9 mouse cellular contexts compared by ENCODE assay signal in genomic region chr13:53442168-53442980, GRCm38 (mm10). TPM values are rescaled to one million over a fixed set of nuclear protein-coding genes. Genes with fewer than 3 reads are reported as not detected.
A peak's percentile ranks its signal among the peaks of the same experiment; 100 is the strongest.
DNase-seq lines count a peak whose midpoint lies in the region; ATAC-seq and TF ChIP-seq lines count a peak whose summit lies in the region.
"Had no signal": no experiment of that assay in that cellular context is flagged by ENCODE, and none has a peak within 500 bp of the region (broad histone marks: within the 10 kb centered on the region; RNA-seq: fewer than 3 reads in every experiment).

No protein-coding gene starts in this region.

- no peaks in the 10 kb centered on the region for H3K79me2 ChIP-seq in heart, adult 2 months (replicated peaks; ENCODE audit: control insufficient read depth, insufficient read depth, low read length)

- no peak for DNase-seq in heart, adult 2 months
- no peak for DNase-seq in heart, adult 9 months (ENCODE audit: low spot score in 2 of 2)
- peak; percentile 43 for DNase-seq in R1 (ENCODE audit: low read depth, low spot score)
- DNase-seq in forebrain, postnatal 0 days: peak; percentile 77
- peak; percentile 8 to 71 for DNase-seq in layer of hippocampus, adult 18-20 months (ENCODE audit: low spot score in 2 of 2)
- peak; percentile 62 for DNase-seq in midbrain, embryonic 10.5 days (ENCODE audit: low spot score)
- DNase-seq in thymus, adult 18-20 months: no peak

- 35% methylated on average over 25 of the region's 25 CpGs for WGBS in heart, adult 2 months
- WGBS in forebrain, postnatal 0 days: 29% methylated on average over 25 of the region's 25 CpGs
- WGBS in midbrain, embryonic 10.5 days: 39% methylated on average over 25 of the region's 25 CpGs

- no peak for TF ChIP-seq POLR2A in heart, adult 2 months (IDR thresholded peaks at IDR 0.05; ENCODE audit: insufficient read depth, low read depth, low read length)

- TF ChIP-seq CTCF in heart, adult 2 months (IDR thresholded peaks at IDR 0.05): peak; percentile 59
- TF ChIP-seq CTCF in forebrain, postnatal 0 days (IDR thresholded peaks at IDR 0.05; ENCODE audit: low read depth): peak; percentile 79

- no peaks in the 10 kb centered on the region; the same call in 1 of the 2 replicates for H3K27me3 ChIP-seq in heart, adult 2 months (ENCODE audit: control insufficient read depth, insufficient read depth, low read length)
- H3K27me3 ChIP-seq in forebrain, postnatal 0 days (ENCODE audit: insufficient read depth, low read length): no peaks in the 10 kb centered on the region
- peaks cover 48% of the 10 kb centered on the region for H3K27me3 ChIP-seq in midbrain, embryonic 10.5 days (ENCODE audit: low read depth, poor library complexity, severe bottlenecking)

- H3K9ac ChIP-seq in heart, adult 2 months (ENCODE audit: low read depth, low read length): no peak overlapping the region
- H3K9ac ChIP-seq in forebrain, postnatal 0 days: no peak overlapping the region

- no peak overlapping the region for H3K27ac ChIP-seq in heart, adult 2 months
- no peak overlapping the region for H3K27ac ChIP-seq in forebrain, postnatal 0 days (ENCODE audit: low read depth, low read length)
- 0 out of 2 replicates have a peak overlapping the region, but pooled peaks have one; percentile 28 for H3K27ac ChIP-seq in midbrain, embryonic 10.5 days (replicated peaks)

- H3K4me2 ChIP-seq in forebrain, postnatal 0 days (ENCODE audit: low read depth): peak overlapping the region; percentile 38

- no peak for TF ChIP-seq EP300 in heart, adult 2 months (IDR thresholded peaks at IDR 0.05; ENCODE audit: insufficient read depth, low read depth, low read length)

- no peaks in the 10 kb centered on the region for H3K9me3 ChIP-seq in forebrain, postnatal 0 days (ENCODE audit: low read length)
- H3K9me3 ChIP-seq in midbrain, embryonic 10.5 days (replicated peaks): no peaks in the 10 kb centered on the region

- H3K36me3 ChIP-seq in heart, adult 2 months (ENCODE audit: control insufficient read depth, insufficient read depth, low read length): no peaks in the 10 kb centered on the region
- H3K36me3 ChIP-seq in forebrain, postnatal 0 days (ENCODE audit: insufficient read depth): no peaks in the 10 kb centered on the region
- H3K36me3 ChIP-seq in midbrain, embryonic 10.5 days: no peaks in the 10 kb centered on the region

- peak; percentile 79 for ATAC-seq in forebrain, postnatal 0 days
- no peak for ATAC-seq in cerebellum, adult (ENCODE audit: insufficient number of reproducible peaks, low FRiP score, low TSS enrichment)

- intact Hi-C loops in heart, adult 2 months (cut with DNase I): loop anchor here (2.0 to 5.0 kb wide), 3 partner anchors 150 to 322 kb away; no protein-coding TSS in a partner anchor

- H3K4me1 ChIP-seq in heart, adult 2 months (ENCODE audit: control insufficient read depth, insufficient read depth, low read length): no peaks in the 10 kb centered on the region
- no peaks in the 10 kb centered on the region for H3K4me1 ChIP-seq in forebrain, postnatal 0 days (ENCODE audit: insufficient read depth)
- peaks cover 13% of the 10 kb centered on the region for H3K4me1 ChIP-seq in midbrain, embryonic 10.5 days

- H3K4me3 ChIP-seq in heart, adult 2 months: no peak overlapping the region
- no peak overlapping the region for H3K4me3 ChIP-seq in forebrain, postnatal 0 days (ENCODE audit: low read depth, low read length)
- peak overlapping the region; percentile 41 for H3K4me3 ChIP-seq in midbrain, embryonic 10.5 days

RNA-seq across cellular contexts. Expression of gene Msx2, which starts 30.5 kb away (rescaled TPM):
- under 1 TPM; 0.30 to 0.94 TPM for total RNA-seq in heart, adult 2 months (2021)
- 0.23 and 0.31 TPM in 2 replicates for polyA plus RNA-seq in heart, adult 2 months (2012; rRNA removed)
- total RNA-seq in forebrain, postnatal 0 days (2014; rRNA removed): 0.31 and 0.71 TPM in 2 replicates
- polyA plus RNA-seq in forebrain, postnatal 0 days (2015; fragmentation: Nextera tagmentation; extraction: Ambion mirVana): 0.54 and 0.71 TPM in 2 replicates
- under 1 TPM; 0.32 to 0.38 TPM for total RNA-seq in layer of hippocampus, adult 18-20 months (2021)
- 18.3 and 23.2 TPM in 2 replicates for polyA plus RNA-seq in midbrain, embryonic 10.5 days (2016; fragmentation: Nextera tagmentation; extraction: Ambion mirVana)
- total RNA-seq: MEL had no signal

Comparison
In these comparisons a context has a peak if more than half of its experiments do, and no peak if none do; other contexts are left out.
1. DNase-seq: peak in R1 (single experiment), forebrain, postnatal 0 days (single experiment), layer of hippocampus, adult 18-20 months (2 of 2) and midbrain, embryonic 10.5 days (single experiment); none in heart, adult 2 months (0 of 2), heart, adult 9 months (0 of 2) and thymus, adult 18-20 months (0 of 2).